Mouse (Mus musculus) liver, embryonic 13.5 days (tissue): Measurements from ENCODE around the gene Dock1. TPM values are rescaled to one million over a fixed set of nuclear protein-coding genes. Genes with fewer than 3 reads are reported as not detected.

Experiments
- ATAC-seq: fragments of 200-750 bp; cut with Nextera tagmentation; 2 replicates; pipeline ENCODE4 v1.8.0; 2017; ENCODE audit warnings: low read depth, mild to moderate bottlenecking, moderate number of reproducible peaks, moderate library complexity
- DNase-seq: peaks from one replicate; pipeline ENCODE4 v3.0.0; 2022
- H3K27ac ChIP-seq: fragments of 300-500 bp; sonication (generic); 2 replicates; pipeline ENCODE4 v1.5.1; 2015; ENCODE audit warnings: moderate library complexity, mild to moderate bottlenecking, inconsistent platforms
- H3K27me3 ChIP-seq: fragments of 300-500 bp; sonication (generic); 2 replicates; pipeline ENCODE4 v1.6.1; 2015; ENCODE audit warnings: mild to moderate bottlenecking, inconsistent platforms
- H3K36me3 ChIP-seq: fragments of 300-500 bp; sonication (generic); 2 replicates; pipeline ENCODE4 v1.6.1; 2015; ENCODE audit warnings: mild to moderate bottlenecking, inconsistent platforms
- H3K4me1 ChIP-seq: fragments of 300-500 bp; sonication (generic); replicated peaks from 2 replicates; pipeline ENCODE4 v1.6.1; 2015; ENCODE audit warnings: inconsistent platforms
- H3K4me2 ChIP-seq: fragments of 300-500 bp; sonication (generic); 2 replicates; pipeline ENCODE4 v1.6.1; 2015; ENCODE audit warnings: inconsistent platforms, mild to moderate bottlenecking, moderate library complexity
- H3K4me3 ChIP-seq: fragments of 300-500 bp; sonication (generic); replicated peaks from 2 replicates; pipeline ENCODE4 v1.5.1; 2015; ENCODE audit warnings: mild to moderate bottlenecking, inconsistent platforms
- H3K9ac ChIP-seq: fragments of 300-500 bp; sonication (generic); 2 replicates; pipeline ENCODE4 v1.6.1; 2015; ENCODE audit warnings: mild to moderate bottlenecking, inconsistent platforms
- H3K9me3 ChIP-seq: fragments of 300-500 bp; sonication (generic); replicated peaks from 2 replicates; pipeline ENCODE4 v1.6.1; 2016; ENCODE audit warnings: inconsistent platforms
- WGBS: fragments of 180-500 bp; shearing (Covaris S2); methylation state at CpG from one replicate; pipeline ENCODE4 v1.1.7; 2015; ENCODE audit not compliant: insufficient replicate concordance; 5-methylcytosine and 5-hydroxymethylcytosine counted together
- polyA plus RNA-seq: library from polyadenylated mRNA; unstranded; fragments of >200 nt; fragmentation: Nextera tagmentation; extraction: Ambion mirVana; gene quantifications from 2 replicates; pipeline ENCODE4 v1.2.1, GENCODE M21; 2015

The Dock1 gene
- polyA plus RNA-seq, 1 experiment from 2014 or later: 2.6 TPM

- no peak overlapping the region for H3K27ac ChIP-seq
- ATAC-seq (no peak), DNase-seq (no peak)
- no peaks in the 10 kb centered on the region for H3K36me3 ChIP-seq
- no peak overlapping the region for H3K4me2 ChIP-seq
- H3K9ac ChIP-seq: no peak overlapping the region
- H3K9me3 ChIP-seq: no peaks in the 10 kb centered on the region
- H3K4me3 ChIP-seq: no peak overlapping the region
- H3K4me1 ChIP-seq: no peaks in the 10 kb centered on the region
- 74% methylated on average over 3 of the region's 3 CpGs for WGBS
- H3K27me3 ChIP-seq: no peaks in the 10 kb centered on the region
Measured at GRCm38 (mm10) chr7:135194190-135194589, 523.7 kb downstream of the Dock1 start.

- no peak overlapping the region for H3K9ac ChIP-seq
- no peaks in the 10 kb centered on the region for H3K9me3 ChIP-seq
- DNase-seq: no peak
- no peaks in the 10 kb centered on the region for H3K36me3 ChIP-seq
- ATAC-seq: no peak
- H3K27me3 ChIP-seq: no peaks in the 10 kb centered on the region
- H3K27ac ChIP-seq: no peak overlapping the region
- H3K4me2 ChIP-seq: no peak overlapping the region
- 68% methylated on average over 2 of the region's 2 CpGs for WGBS
- no peak overlapping the region for H3K4me3 ChIP-seq
- no peaks in the 10 kb centered on the region for H3K4me1 ChIP-seq
Measured at GRCm38 (mm10) chr7:135195631-135196030, 525.2 kb downstream of the Dock1 start.

GRCm38 (mm10) chr7:135196828-135197227, 526.4 kb downstream of the Dock1 start:
- ATAC-seq: no peak
- Histone ChIP-seq H3K4me2 (no peak overlapping the region), H3K27me3 (no peaks in the 10 kb centered on the region), H3K4me3 (no peak overlapping the region), H3K27ac (no peak overlapping the region), H3K9ac (no peak overlapping the region), H3K36me3 (no peaks in the 10 kb centered on the region), H3K4me1 (no peaks in the 10 kb centered on the region), H3K9me3 (no peaks in the 10 kb centered on the region)
- 68% methylated on average over 10 of the region's 10 CpGs for WGBS
- DNase-seq: no peak

GRCm38 (mm10) chr7:135203920-135204319, 533.5 kb downstream of the Dock1 start:
- Histone ChIP-seq H3K4me3 (no peak overlapping the region), H3K9ac (no peak overlapping the region)
- ATAC-seq: no peak

GRCm38 (mm10) chr7:135205111-135205510, 534.7 kb downstream of the Dock1 start:
- Histone ChIP-seq H3K9ac (no peak overlapping the region), H3K4me2 (no peak overlapping the region), H3K36me3 (no peaks in the 10 kb centered on the region), H3K27ac (no peak overlapping the region), H3K9me3 (no peaks in the 10 kb centered on the region), H3K27me3 (no peaks in the 10 kb centered on the region), H3K4me1 (no peaks in the 10 kb centered on the region), H3K4me3 (no peak overlapping the region)
- DNase-seq: no peak
- WGBS: 81% methylated on average over 5 of the region's 5 CpGs
- no peak for ATAC-seq

More at GRCm38 (mm10) chr7:135203920-135204319, 533.5 kb downstream of the Dock1 start:
- H3K36me3 ChIP-seq: no peaks in the 10 kb centered on the region
- no peak for DNase-seq
- no peaks in the 10 kb centered on the region for H3K4me1 ChIP-seq
- H3K27ac ChIP-seq: no peak overlapping the region
- no peak overlapping the region for H3K4me2 ChIP-seq
- no peaks in the 10 kb centered on the region for H3K27me3 ChIP-seq
- H3K9me3 ChIP-seq: no peaks in the 10 kb centered on the region

- no peaks in the 10 kb centered on the region for H3K27me3 ChIP-seq
- ATAC-seq (no peak), DNase-seq (no peak)
- H3K27ac ChIP-seq: no peak overlapping the region
- H3K9me3 ChIP-seq: no peaks in the 10 kb centered on the region
- no peak overlapping the region for H3K4me3 ChIP-seq
- WGBS: 58% methylated on average over 6 of the region's 6 CpGs
- H3K36me3 ChIP-seq: no peaks in the 10 kb centered on the region
- H3K4me2 ChIP-seq: no peak overlapping the region
- no peak overlapping the region for H3K9ac ChIP-seq
- H3K4me1 ChIP-seq: no peaks in the 10 kb centered on the region
Measured at GRCm38 (mm10) chr7:135208947-135209567, 538.6 kb downstream of the Dock1 start.

GRCm38 (mm10) chr7:135210296-135210695, 539.8 kb downstream of the Dock1 start:
- DNase-seq (no peak), ATAC-seq (no peak)
- no peaks in the 10 kb centered on the region for H3K9me3 ChIP-seq
- no peaks in the 10 kb centered on the region for H3K36me3 ChIP-seq
- no peak overlapping the region for H3K9ac ChIP-seq
- no peaks in the 10 kb centered on the region for H3K4me1 ChIP-seq
- H3K27ac ChIP-seq: no peak overlapping the region
- no peak overlapping the region for H3K4me2 ChIP-seq
- H3K4me3 ChIP-seq: no peak overlapping the region
- H3K27me3 ChIP-seq: no peaks in the 10 kb centered on the region

GRCm38 (mm10) chr7:135210831-135211230, 540.4 kb downstream of the Dock1 start:
- 52% methylated on average over 2 of the region's 2 CpGs for WGBS
- ATAC-seq: no peak
- Histone ChIP-seq H3K4me3 (no peak overlapping the region), H3K4me1 (no peaks in the 10 kb centered on the region), H3K4me2 (no peak overlapping the region), H3K27me3 (no peaks in the 10 kb centered on the region), H3K36me3 (no peaks in the 10 kb centered on the region), H3K9me3 (no peaks in the 10 kb centered on the region), H3K9ac (no peak overlapping the region), H3K27ac (no peak overlapping the region)
- no peak for DNase-seq

- Histone ChIP-seq H3K9me3 (no peaks in the 10 kb centered on the region), H3K4me3 (no peak overlapping the region), H3K27me3 (no peaks in the 10 kb centered on the region), H3K4me1 (no peaks in the 10 kb centered on the region), H3K27ac (no peak overlapping the region), H3K4me2 (no peak overlapping the region), H3K36me3 (no peaks in the 10 kb centered on the region), H3K9ac (no peak overlapping the region)
- DNase-seq (no peak), ATAC-seq (no peak)
- WGBS: 36% methylated on average over 2 of the region's 2 CpGs
Measured at GRCm38 (mm10) chr7:135212505-135212904, 542.1 kb downstream of the Dock1 start.

GRCm38 (mm10) chr7:135221475-135221874, 551.0 kb downstream of the Dock1 start:
- DNase-seq (no peak), ATAC-seq (no peak)
- no peaks in the 10 kb centered on the region for H3K9me3 ChIP-seq
- no peak overlapping the region for H3K9ac ChIP-seq
- no peak overlapping the region for H3K4me2 ChIP-seq
- 55% methylated on average over 2 of the region's 2 CpGs for WGBS
- no peak overlapping the region for H3K27ac ChIP-seq
- H3K4me1 ChIP-seq: no peaks in the 10 kb centered on the region
- H3K27me3 ChIP-seq: no peaks in the 10 kb centered on the region
- no peaks in the 10 kb centered on the region for H3K36me3 ChIP-seq
- H3K4me3 ChIP-seq: no peak overlapping the region
